8 mouse cellular contexts compared by ENCODE assay signal in genomic region chr2:128338474-128338873, GRCm38 (mm10).
A peak's percentile ranks its signal among the peaks of the same experiment; 100 is the strongest.
DNase-seq lines count a peak whose midpoint lies in the region; ATAC-seq and TF ChIP-seq lines count a peak whose summit lies in the region.

No protein-coding gene starts in this region.

- H3K27me3 ChIP-seq in liver, adult 2 months (ENCODE audit: control insufficient read depth, insufficient read depth, low read length) = no peaks in the 10 kb centered on the region
- no peaks in the 10 kb centered on the region for H3K27me3 ChIP-seq in liver, embryonic 11.5 days (replicated peaks; ENCODE audit: control insufficient read depth, insufficient read depth, low read length)
- 0 out of 2 replicates have a peak, but pooled peaks cover under 1% of the 10 kb centered on the region for H3K27me3 ChIP-seq in embryonic facial prominence, embryonic 10.5 days (replicated peaks; ENCODE audit: low read depth, poor library complexity, severe bottlenecking)
- H3K27me3 ChIP-seq in limb, embryonic 13.5 days = no peaks in the 10 kb centered on the region
- no peaks in the 10 kb centered on the region for H3K27me3 ChIP-seq in midbrain, embryonic 10.5 days (ENCODE audit: low read depth, poor library complexity, severe bottlenecking)

- no peak overlapping the region for H3K4me2 ChIP-seq in liver, embryonic 11.5 days
- H3K4me2 ChIP-seq in limb, embryonic 13.5 days (replicated peaks) = 0 out of 2 replicates have a peak overlapping the region, but pooled peaks have one; percentile 48

- no peaks in the 10 kb centered on the region for H3K9me3 ChIP-seq in liver, embryonic 11.5 days (ENCODE audit: control insufficient read depth, low read length)
- H3K9me3 ChIP-seq in embryonic facial prominence, embryonic 10.5 days = no peaks in the 10 kb centered on the region
- H3K9me3 ChIP-seq in limb, embryonic 13.5 days = no peaks in the 10 kb centered on the region
- no peaks in the 10 kb centered on the region for H3K9me3 ChIP-seq in midbrain, embryonic 10.5 days (replicated peaks)

- peaks cover 9% of the 10 kb centered on the region for H3K4me1 ChIP-seq in liver, adult 2 months (ENCODE audit: control insufficient read depth, insufficient read depth, low read length)
- H3K4me1 ChIP-seq in liver, embryonic 11.5 days (replicated peaks; ENCODE audit: control insufficient read depth, insufficient read depth, low read length) = peaks cover 14% of the 10 kb centered on the region
- peaks cover 77% of the 10 kb centered on the region for H3K4me1 ChIP-seq in embryonic facial prominence, embryonic 10.5 days
- H3K4me1 ChIP-seq in limb, embryonic 13.5 days = peaks cover 73% of the 10 kb centered on the region
- H3K4me1 ChIP-seq in midbrain, embryonic 10.5 days = peaks cover 20% of the 10 kb centered on the region

- intact Hi-C loops in heart, postnatal 10 days (cut with DNase I) = loop anchor here (5.0 kb wide), 1 partner anchor 56 kb away; no protein-coding TSS in a partner anchor

- H3K9ac ChIP-seq in liver, adult 2 months (ENCODE audit: low read depth, low read length) = no peak overlapping the region
- no peak overlapping the region for H3K9ac ChIP-seq in liver, embryonic 11.5 days (ENCODE audit: low read depth, low read length)
- H3K9ac ChIP-seq in limb, embryonic 13.5 days = no peak overlapping the region

- H3K36me3 ChIP-seq in liver, adult 2 months (ENCODE audit: control insufficient read depth, insufficient read depth, low read length) = no peaks in the 10 kb centered on the region
- H3K36me3 ChIP-seq in liver, embryonic 11.5 days (ENCODE audit: control insufficient read depth, insufficient read depth, low read length) = no peaks in the 10 kb centered on the region
- no peaks in the 10 kb centered on the region for H3K36me3 ChIP-seq in embryonic facial prominence, embryonic 10.5 days (replicated peaks)
- no peaks in the 10 kb centered on the region for H3K36me3 ChIP-seq in limb, embryonic 13.5 days
- H3K36me3 ChIP-seq in midbrain, embryonic 10.5 days = no peaks in the 10 kb centered on the region

- no peaks in the 10 kb centered on the region for H3K79me2 ChIP-seq in liver, adult 2 months (ENCODE audit: control insufficient read depth, insufficient read depth, low read length)

- ATAC-seq in liver, embryonic 11.5 days (replicated peaks; ENCODE audit: low FRiP score) = no peak
- ATAC-seq in limb, embryonic 13.5 days (ENCODE audit: low FRiP score, low read depth) = no peak

- DNase-seq in liver, adult 2 months (ENCODE audit: extremely low read depth, low read depth, low spot score) = peak; percentile 30
- DNase-seq in liver, embryonic 11.5 days (ENCODE audit: low spot score) = no peak
- no peak for DNase-seq in embryonic facial prominence, embryonic 10.5 days (ENCODE audit: low spot score)
- DNase-seq in heart, postnatal 10 days = peak; percentile 67 to 77
- DNase-seq in layer of hippocampus, postnatal 10 days (ENCODE audit: low spot score in 2 of 2) = no peak
- no peak for DNase-seq in neural tube, embryonic 10.5 days (ENCODE audit: extremely low spot score, low spot score)
- DNase-seq in midbrain, embryonic 10.5 days (ENCODE audit: low spot score) = no peak

- no peak for TF ChIP-seq POLR2A in liver, adult 2 months (IDR thresholded peaks at IDR 0.05; ENCODE audit: extremely low read depth, insufficient read depth, low read length)

- no peak for TF ChIP-seq CTCF in liver, adult 2 months (IDR thresholded peaks at IDR 0.05; ENCODE audit: low read depth, low read length)

- no peak overlapping the region for H3K27ac ChIP-seq in liver, adult 2 months (replicated peaks; ENCODE audit: insufficient read depth, low read depth, low read length)
- no peak overlapping the region for H3K27ac ChIP-seq in liver, embryonic 11.5 days (ENCODE audit: low read depth, low read length)
- H3K27ac ChIP-seq in embryonic facial prominence, embryonic 10.5 days (replicated peaks) = peak overlapping the region; percentile 78; the same call in 1 of the 2 replicates
- H3K27ac ChIP-seq in limb, embryonic 13.5 days = peak overlapping the region; percentile 85
- no peak overlapping the region for H3K27ac ChIP-seq in midbrain, embryonic 10.5 days (replicated peaks)

- WGBS in liver, adult 2 months = 59% methylated on average over 4 of the region's 4 CpGs
- WGBS in liver, embryonic 11.5 days = 48% methylated on average over 4 of the region's 4 CpGs
- 83% methylated on average over 4 of the region's 4 CpGs for WGBS in embryonic facial prominence, embryonic 10.5 days
- WGBS in limb, embryonic 13.5 days = 77% methylated on average over 4 of the region's 4 CpGs
- WGBS in midbrain, embryonic 10.5 days = 89% methylated on average over 4 of the region's 4 CpGs

- H3K4me3 ChIP-seq in liver, adult 2 months (ENCODE audit: insufficient read depth, low read depth, low read length) = no peak overlapping the region
- H3K4me3 ChIP-seq in liver, embryonic 11.5 days (ENCODE audit: low read depth, low read length) = no peak overlapping the region
- no peak overlapping the region for H3K4me3 ChIP-seq in embryonic facial prominence, embryonic 10.5 days
- no peak overlapping the region for H3K4me3 ChIP-seq in limb, embryonic 13.5 days
- H3K4me3 ChIP-seq in midbrain, embryonic 10.5 days = no peak overlapping the region

Comparison
In these comparisons a context has a peak if more than half of its experiments do, and no peak if none do; other contexts are left out.
1. DNase-seq: peak in liver, adult 2 months (single experiment) and heart, postnatal 10 days (2 of 2); none in liver, embryonic 11.5 days (single experiment), embryonic facial prominence, embryonic 10.5 days (single experiment), layer of hippocampus, postnatal 10 days (0 of 2), neural tube, embryonic 10.5 days (single experiment) and midbrain, embryonic 10.5 days (single experiment).
2. H3K27ac ChIP-seq: peak in embryonic facial prominence, embryonic 10.5 days (single experiment) and limb, embryonic 13.5 days (single experiment); none in liver, adult 2 months (single experiment), liver, embryonic 11.5 days (single experiment) and midbrain, embryonic 10.5 days (single experiment).